25 mouse cellular contexts compared by ENCODE assay signal in genomic region chr8:78515132-78515531, GRCm38 (mm10). TPM values are rescaled to one million over a fixed set of nuclear protein-coding genes. Genes with fewer than 3 reads are reported as not detected.
DNase-seq lines count a peak whose midpoint lies in the region; ATAC-seq and TF ChIP-seq lines count a peak whose summit lies in the region.
"Had no signal": no experiment of that assay in that cellular context is flagged by ENCODE, and none has a peak within 500 bp of the region (broad histone marks: within the 10 kb centered on the region; RNA-seq: fewer than 3 reads in every experiment).

No protein-coding gene starts in this region.

- H3K36me3 ChIP-seq in heart, embryonic 11.5 days (ENCODE audit: control insufficient read depth, insufficient read depth, low read length) = peaks cover 4% of the 10 kb centered on the region; the same call in 1 of the 2 replicates
- H3K36me3 ChIP-seq in ES-E14 (ENCODE audit: control insufficient read depth, insufficient read depth, low read length, poor library complexity, severe bottlenecking) (peaks cover 16% of the 10 kb centered on the region), myocyte (ENCODE audit: control insufficient read depth, insufficient read depth) (no peaks in the 10 kb centered on the region)

- no peak overlapping the region for H3ac ChIP-seq in myocyte (ENCODE audit: control insufficient read depth, insufficient read length)

- no peak for ATAC-seq in heart, embryonic 11.5 days (replicated peaks; ENCODE audit: insufficient number of reproducible peaks, low FRiP score, low TSS enrichment)
- ATAC-seq: forebrain, embryonic 15.5 days; intestine, postnatal 0 days had no signal

- TF ChIP-seq POLR2A in myocyte (IDR thresholded peaks at IDR 0.05; ENCODE audit: insufficient read length, low read depth) = no peak

- in situ Hi-C loops in ES-E14 (cut with MboI; ENCODE audit: low sequenced_read_pairs in 2 of 2, unreplicated experiment in 2 of 2) = no loop called here

- DNase-seq in heart, adult 11 months = peak; percentile 68
- peak; percentile 14 for DNase-seq in 416B (ENCODE audit: low read depth)
- no peak for DNase-seq in ES-E14 (ENCODE audit: low read depth, low spot score)
- DNase-seq in natural killer cell, adult 2 months (ENCODE audit: low spot score in 2 of 2) = no peak
- DNase-seq in frontal cortex, postnatal 10 days (ENCODE audit: low spot score in 2 of 2) = no peak
- no peak for DNase-seq in urinary bladder, postnatal 14 days (ENCODE audit: low spot score)
- DNase-seq: adrenal gland, adult 2 months; adrenal gland, postnatal 14 days; cerebellum, adult 11 months; cerebellum, adult 2 months; cerebellum, adult 9-11 months; cerebellum, postnatal 25 days; gastrocnemius, postnatal 10 days; heart, adult 2 months had no signal

- 0 out of 2 replicates have a peak, but pooled peaks cover 5% of the 10 kb centered on the region for H3K4me1 ChIP-seq in heart, embryonic 11.5 days (ENCODE audit: control insufficient read depth, insufficient read depth, low read length)
- peaks cover 18 to 21% of the 10 kb centered on the region in 2 experiments for H3K4me1 ChIP-seq in ES-E14 (ENCODE audit: control insufficient read depth in 2 of 2, insufficient read depth in 2 of 2, low read length in 2 of 2, poor library complexity in 1 of 2)

- H3K27me3 ChIP-seq in heart, embryonic 11.5 days (ENCODE audit: control insufficient read depth, insufficient read depth, low read length) = no peaks in the 10 kb centered on the region
- H3K27me3 ChIP-seq in myocyte (ENCODE audit: control insufficient read depth, insufficient read depth, insufficient read length) = no peaks in the 10 kb centered on the region
- H3K27me3 ChIP-seq: embryonic facial prominence, embryonic 12.5 days; embryonic facial prominence, embryonic 15.5 days; forebrain, embryonic 12.5 days; forebrain, embryonic 15.5 days; hindbrain, embryonic 12.5 days; hindbrain, embryonic 15.5 days had no signal

- peaks cover 11% of the 10 kb centered on the region for H3K79me2 ChIP-seq in myocyte (ENCODE audit: control insufficient read depth, insufficient read depth)

- no peak overlapping the region for H3K9ac ChIP-seq in heart, embryonic 11.5 days (ENCODE audit: low read depth, low read length)
- peak overlapping the region; percentile 5; the same call in 1 of the 2 replicates for H3K9ac ChIP-seq in ES-E14 (ENCODE audit: insufficient read depth, low read depth, low read length, poor library complexity, severe bottlenecking)
- H3K9ac ChIP-seq: embryonic facial prominence, embryonic 12.5 days; embryonic facial prominence, embryonic 15.5 days; forebrain, embryonic 12.5 days; forebrain, embryonic 15.5 days; hindbrain, embryonic 12.5 days; hindbrain, embryonic 15.5 days had no signal

- WGBS in heart, embryonic 11.5 days (ENCODE audit: insufficient replicate concordance) = 87% methylated on average over 3 of the region's 3 CpGs

- H3K4me3 ChIP-seq in heart, embryonic 11.5 days (ENCODE audit: low read depth, low read length) = no peak overlapping the region
- H3K4me3 ChIP-seq in ES-E14 (ENCODE audit: insufficient read depth in 1 of 2, low read depth in 1 of 2, low read length in 2 of 2, poor library complexity in 1 of 2, severe bottlenecking in 1 of 2) = no peak overlapping the region; a peak in 1 of 4 replicates
- H3K4me3 ChIP-seq in myocyte = no peak overlapping the region
- H3K4me3 ChIP-seq: embryonic facial prominence, embryonic 12.5 days; embryonic facial prominence, embryonic 15.5 days; erythroblast, embryonic 14.5 days; forebrain, embryonic 12.5 days; forebrain, embryonic 15.5 days; heart, adult 2 months; heart, embryonic 10.5 days; hindbrain, embryonic 12.5 days; hindbrain, embryonic 15.5 days had no signal

- no peak overlapping the region for H3K4me2 ChIP-seq in heart, embryonic 11.5 days
- H3K4me2 ChIP-seq in myocyte (ENCODE audit: low read depth) = peak overlapping the region; percentile 18
- H3K4me2 ChIP-seq: embryonic facial prominence, embryonic 12.5 days; embryonic facial prominence, embryonic 15.5 days; forebrain, embryonic 12.5 days; forebrain, embryonic 15.5 days; hindbrain, embryonic 12.5 days; hindbrain, embryonic 15.5 days had no signal

- no peak overlapping the region for H3K27ac ChIP-seq in heart, embryonic 11.5 days (ENCODE audit: low read depth, low read length)
- peak overlapping the region; percentile 63 for H3K27ac ChIP-seq in ES-E14 (ENCODE audit: insufficient read depth, low read depth, low read length, poor library complexity, severe bottlenecking)
- H3K27ac ChIP-seq: embryonic facial prominence, embryonic 12.5 days; embryonic facial prominence, embryonic 15.5 days; forebrain, embryonic 12.5 days; forebrain, embryonic 15.5 days; heart, adult 2 months; heart, embryonic 10.5 days; hindbrain, embryonic 12.5 days; hindbrain, embryonic 15.5 days had no signal

- H3K9me3 ChIP-seq in heart, embryonic 11.5 days (replicated peaks; ENCODE audit: control insufficient read depth, low read length) = no peaks in the 10 kb centered on the region
- no peaks in the 10 kb centered on the region for H3K9me3 ChIP-seq in ES-E14 (ENCODE audit: control insufficient read depth, insufficient read depth, low read depth, low read length)
- H3K9me3 ChIP-seq: embryonic facial prominence, embryonic 12.5 days; embryonic facial prominence, embryonic 15.5 days; forebrain, embryonic 12.5 days; forebrain, embryonic 15.5 days; heart, embryonic 10.5 days; hindbrain, embryonic 12.5 days; hindbrain, embryonic 15.5 days had no signal

TF ChIP-seq in ES-E14, 5 proteins besides CTCF, POLR2A, EP300 and RAD21:
- TF ChIP-seq ZNF384 (IDR thresholded peaks at IDR 0.05; ENCODE audit: low read depth, low read length) (no peak), ZC3H11A (IDR thresholded peaks at IDR 0.05; ENCODE audit: borderline replicate concordance, low read depth, low read length) (no peak), MAFK (IDR thresholded peaks at IDR 0.05; ENCODE audit: insufficient read depth, low read depth, low read length) (no peak), HCFC1 (IDR thresholded peaks at IDR 0.05; ENCODE audit: borderline replicate concordance, insufficient read depth, low read length) (no peak), CHD2 (IDR thresholded peaks at IDR 0.05; ENCODE audit: low read depth, low read length) (no peak)
TF ChIP-seq in ES-E14: peak in this region for 0.

TF ChIP-seq in myocyte, 11 proteins besides CTCF, POLR2A, EP300 and RAD21:
- no peak for TF ChIP-seq USF1 (IDR thresholded peaks at IDR 0.05; ENCODE audit: low read depth)
- TF ChIP-seq MAX (IDR thresholded peaks at IDR 0.05; ENCODE audit: low read depth) = no peak
- no peak for TF ChIP-seq TCF3 (IDR thresholded peaks at IDR 0.05; ENCODE audit: insufficient read length, low read depth)
- TF ChIP-seq REST (IDR thresholded peaks at IDR 0.05; ENCODE audit: insufficient read depth, insufficient read length) = no peak
- no peak for TF ChIP-seq E2F4 (IDR thresholded peaks at IDR 0.05; ENCODE audit: insufficient read depth)
- no peak for TF ChIP-seq MYOG (IDR thresholded peaks at IDR 0.05; ENCODE audit: control insufficient read depth in 1 of 3, insufficient read depth in 1 of 3, insufficient read length in 2 of 3, low read depth in 2 of 3)
- TF ChIP-seq SRF (IDR thresholded peaks at IDR 0.05; ENCODE audit: control insufficient read depth, insufficient read length, low read depth) = no peak
- no peak for TF ChIP-seq CEBPB (IDR thresholded peaks at IDR 0.05; ENCODE audit: insufficient read depth, poor library complexity, severe bottlenecking)
- no peak for TF ChIP-seq POLR2AphosphoS2 (IDR thresholded peaks at IDR 0.05; ENCODE audit: insufficient read length, low read depth)
- TF ChIP-seq MYOD1 (IDR thresholded peaks at IDR 0.05; ENCODE audit: control insufficient read depth in 1 of 3, insufficient read length in 2 of 3, low read depth in 2 of 3) = no peak
- no peak for TF ChIP-seq TCF12 (IDR thresholded peaks at IDR 0.05; ENCODE audit: insufficient read depth, poor library complexity, severe bottlenecking)

RNA-seq across cellular contexts. Expression of gene Slc10a7, which starts 6.0 kb away (rescaled TPM):
- polyA plus RNA-seq in heart, embryonic 11.5 days (2014; fragmentation: Nextera tagmentation; extraction: Ambion mirVana) = 7.7 and 8.9 TPM in 2 replicates
- 30.5 and 39.6 TPM in 2 replicates for total RNA-seq in ES-E14 (2012; rRNA removed)
- polyA plus RNA-seq in myocyte (2012; fragmentation: generic; extraction: Trizol) = 3.5 TPM

RNA-seq across cellular contexts. Expression of gene Rbmxl1, which starts 6.4 kb away (rescaled TPM):
- 186 and 194 TPM in 2 replicates for polyA plus RNA-seq in heart, embryonic 11.5 days (2014; fragmentation: Nextera tagmentation; extraction: Ambion mirVana)
- total RNA-seq in ES-E14 (2012; rRNA removed) = 90.3 and 124 TPM in 2 replicates
- polyA plus RNA-seq in myocyte (2012; fragmentation: generic; extraction: Trizol) = 36.4 TPM

Comparison
In these comparisons a context has a peak if more than half of its experiments do, and no peak if none do; other contexts are left out.
1. DNase-seq: peak in heart, adult 11 months (single experiment) and 416B (single experiment); none in ES-E14 (single experiment), natural killer cell, adult 2 months (0 of 2), frontal cortex, postnatal 10 days (0 of 2) and urinary bladder, postnatal 14 days (single experiment).